Mouse (Mus musculus) liver, adult 2 months (tissue): ENCODE measurements around the gene Ralb.

Source experiments
- CTCF ChIP-seq: fragments of 200-500 bp; IDR thresholded peaks from 2 replicates; pipeline ENCODE4 v1.5.1; 2011; ENCODE audit warnings: low read depth, low read length, control low read depth
- POLR2A ChIP-seq: fragments of 200-500 bp; IDR thresholded peaks from 2 replicates; pipeline ENCODE4 v1.6.1; 2011; ENCODE audit warnings: low read length, control low read depth; ENCODE audit not compliant: insufficient read depth; ENCODE audit errors: extremely low read depth

GRCm38 (mm10) chr1:119548668-119549326, 44.2 kb upstream of the Ralb start:
- TF ChIP-seq CTCF: peak; percentile 35
- no peak for TF ChIP-seq POLR2A
